Mouse (Mus musculus) MEL (cell line): ENCODE measurements at regions not wholly inside any gene's neighbourhood (a gene's known extent, or its start where the extent isn't known, plus 50 kb on each side); places are given as distances from the start of the nearest gene placed in this dataset.

ENCODE experiments used
- BHLHE40 ChIP-seq: IDR thresholded peaks from 2 replicates; pipeline ENCODE4 v1.6.1; 2012; ENCODE audit warnings: low read depth, mild to moderate bottlenecking, inconsistent platforms, low read length, improper control_type of control experiment, borderline replicate concordance
- CHD1 ChIP-seq: IDR thresholded peaks from 2 replicates; pipeline ENCODE4 v1.6.1; 2012; ENCODE audit warnings: low read depth, mild to moderate bottlenecking, inconsistent platforms, low read length, improper control_type of control experiment
- CTCF ChIP-seq, 3 experiments: IDR thresholded peaks in 2 of 3; conservative IDR thresholded peaks in 1 of 3; 2 replicates each; pipeline ENCODE4 v1.5.1; 2011 to 2012; ENCODE audit warnings: low read length in 3 of 3, low read depth in 2 of 3, mild to moderate bottlenecking in 2 of 3, improper control_type of control experiment in 1 of 3, inconsistent platforms in 1 of 3, mixed read lengths in 1 of 3, moderate library complexity in 1 of 3; ENCODE audit not compliant: control insufficient read depth in 1 of 3, insufficient read depth in 1 of 3, poor library complexity in 1 of 3, severe bottlenecking in 1 of 3
- E2F4 ChIP-seq: IDR thresholded peaks from 2 replicates; pipeline ENCODE4 v1.6.1; 2011; ENCODE audit warnings: low read depth, low read length, improper control_type of control experiment, borderline replicate concordance
- ELF1 ChIP-seq: IDR thresholded peaks from 2 replicates; pipeline ENCODE4 v1.6.1; 2014; ENCODE audit warnings: low read depth, mild to moderate bottlenecking, inconsistent platforms, low read length, improper control_type of control experiment, moderate library complexity
- EP300 ChIP-seq, 2 experiments: IDR thresholded peaks; 2 replicates each; pipeline ENCODE4 v1.6.1; 2011; ENCODE audit warnings: improper control_type of control experiment in 2 of 2, low read length in 2 of 2, low read depth in 1 of 2, mild to moderate bottlenecking in 1 of 2
- GATA1 ChIP-seq: IDR thresholded peaks from 2 replicates; pipeline ENCODE4 v1.6.1; 2011; ENCODE audit warnings: low read depth, low read length, improper control_type of control experiment
- MAFK ChIP-seq: IDR thresholded peaks from 2 replicates; pipeline ENCODE4 v1.6.1; 2011; ENCODE audit warnings: low read depth, mild to moderate bottlenecking, low read length, improper control_type of control experiment, borderline replicate concordance
- MYC ChIP-seq: IDR thresholded peaks from 2 replicates; pipeline ENCODE4 v1.6.1; 2011; ENCODE audit warnings: low read depth, mild to moderate bottlenecking, low read length, improper control_type of control experiment, moderate library complexity
- NELFE ChIP-seq: IDR thresholded peaks from 2 replicates; pipeline ENCODE4 v1.6.1; 2011; ENCODE audit warnings: low read depth, low read length, improper control_type of control experiment
- POLR2AphosphoS2 ChIP-seq: IDR thresholded peaks from 2 replicates; pipeline ENCODE4 v1.6.1; 2011; ENCODE audit warnings: low read length, improper control_type of control experiment
- POLR2AphosphoS5 ChIP-seq: IDR thresholded peaks from 2 replicates; pipeline ENCODE4 v1.6.1; 2012; ENCODE audit warnings: low read depth, borderline replicate concordance, mild to moderate bottlenecking, inconsistent platforms, low read length, moderate library complexity, mixed read lengths
- RCOR1 ChIP-seq: IDR thresholded peaks from 2 replicates; pipeline ENCODE4 v1.6.1; 2012; ENCODE audit warnings: low read depth, mild to moderate bottlenecking, inconsistent platforms, low read length, improper control_type of control experiment
- TAL1 ChIP-seq: IDR thresholded peaks from 2 replicates; pipeline ENCODE4 v1.6.1; 2012; ENCODE audit warnings: mild to moderate bottlenecking, inconsistent platforms, low read length, moderate library complexity, mixed read lengths

GRCm38 (mm10) chr9:61249691-61250425 is 122.3 kb upstream of the Tle3 start:
- TF ChIP-seq E2F4 (no peak), CTCF (IDR thresholded peaks at IDR 0.05 in 2 of 3, conservative IDR thresholded peaks at IDR 0.05 in 1 of 3; ENCODE audit: control insufficient read depth in 1 of 3, insufficient read depth in 1 of 3, low read depth in 2 of 3, low read length in 3 of 3, poor library complexity in 1 of 3, severe bottlenecking in 1 of 3) (no peak), POLR2AphosphoS2 (no peak), ELF1 (no peak), MAFK (no peak), CHD1 (no peak), EP300 (IDR thresholded peaks at IDR 0.05; ENCODE audit: low read depth in 1 of 2, low read length in 2 of 2) (no peak), BHLHE40 (no peak), POLR2AphosphoS5 (no peak), NELFE (no peak), GATA1 (no peak), MYC (no peak), TAL1 (no peak), RCOR1 (no peak)
